Mouse (Mus musculus) intestine, postnatal 0 days (tissue): ENCODE data around the gene Mfsd12. TPM values are rescaled to one million over a fixed set of nuclear protein-coding genes. Genes with fewer than 3 reads are reported as not detected.

Experiments used
- ATAC-seq: fragments of 200-750 bp; cut with Nextera tagmentation; 2 replicates; pipeline ENCODE4 v1.8.0; 2017; ENCODE audit warnings: mild to moderate bottlenecking, moderate TSS enrichment, moderate library complexity
- H3K27ac ChIP-seq: fragments of 300-500 bp; sonication (generic); 2 replicates; pipeline ENCODE4 v1.5.1; 2014; ENCODE audit warnings: mild to moderate bottlenecking, low read depth, low read length, moderate library complexity
- H3K27me3 ChIP-seq: fragments of 300-500 bp; sonication (generic); replicated peaks from 2 replicates; pipeline ENCODE4 v1.6.1; 2014; ENCODE audit warnings: low read length, mixed read lengths; ENCODE audit not compliant: control insufficient read depth, insufficient read depth
- H3K36me3 ChIP-seq: fragments of 300-500 bp; sonication (generic); 2 replicates; pipeline ENCODE4 v1.6.1; 2014; ENCODE audit warnings: mild to moderate bottlenecking, moderate library complexity; ENCODE audit not compliant: control insufficient read depth, insufficient read depth
- H3K4me1 ChIP-seq: fragments of 300-500 bp; sonication (generic); replicated peaks from 2 replicates; pipeline ENCODE4 v1.6.1; 2014; ENCODE audit warnings: antibody characterized with exemption, low read length, mixed read lengths; ENCODE audit not compliant: control insufficient read depth, insufficient read depth
- H3K4me2 ChIP-seq: fragments of 300-500 bp; sonication (generic); replicated peaks from 2 replicates; pipeline ENCODE4 v1.6.1; 2014; ENCODE audit warnings: low read depth, mild to moderate bottlenecking, moderate library complexity
- H3K4me3 ChIP-seq: fragments of 300-500 bp; sonication (generic); 2 replicates; pipeline ENCODE4 v1.5.1; 2014; ENCODE audit warnings: low read depth, low read length
- H3K9ac ChIP-seq: fragments of 300-500 bp; sonication (generic); 2 replicates; pipeline ENCODE4 v1.6.1; 2014; ENCODE audit warnings: mild to moderate bottlenecking, low read depth, low read length
- H3K9me3 ChIP-seq: fragments of 300-500 bp; sonication (generic); 2 replicates; pipeline ENCODE4 v1.6.1; 2016; ENCODE audit warnings: mixed run types; ENCODE audit not compliant: control insufficient read depth
- CTCF ChIP-seq: sonication (generic); IDR thresholded peaks from 2 replicates; pipeline ENCODE4 v1.5.1; 2016; ENCODE audit warnings: low read depth, mild to moderate bottlenecking, control low read depth, antibody characterized with exemption, moderate library complexity
- WGBS: fragments of 180-500 bp; shearing (Covaris S2); extraction: QIAGEN DNeasy Blood & Tissue Kit; methylation state at CpG from one replicate; pipeline ENCODE4 v1.1.7; 2014; 5-methylcytosine and 5-hydroxymethylcytosine counted together
- polyA plus RNA-seq: library from polyadenylated mRNA; unstranded; fragments of >200 nt; fragmentation: Nextera tagmentation; extraction: Ambion mirVana; gene quantifications from 2 replicates; pipeline ENCODE4 v1.2.1, GENCODE M21; 2015

Gene Mfsd12
- polyA plus RNA-seq, 1 experiment from 2014 or later = 29.6 TPM

GRCm38 (mm10) chr10:81383802-81384604 lies 26.7 kb downstream of the Mfsd12 start, which contains the start of the genes Dohh and Gm48551:
Dohh (plus strand) TSS chr10:81384428.
Gm48551 (plus strand) TSS chr10:81384466.
- Histone ChIP-seq H3K9me3 (no peaks in the 10 kb centered on the region), H3K4me2 (peak within 1 kb of the TSS; percentile 76), H3K9ac (peak within 1 kb of the TSS; percentile 76), H3K27ac (peak within 1 kb of the TSS; percentile 82), H3K4me3 (peak within 1 kb of the TSS; percentile 81), H3K27me3 (no peaks in the 10 kb centered on the region), H3K4me1 (0 out of 2 replicates have a peak, but pooled peaks cover 3% of the 10 kb centered on the region), H3K36me3 (peaks cover 30% of the 10 kb centered on the region)
- ATAC-seq = peak; percentile 90
- peak; percentile 12; the same call in 1 of the 2 replicates for TF ChIP-seq CTCF
- WGBS = 3% methylated on average over 51 of the region's 54 CpGs

- Histone ChIP-seq H3K4me2 (peak overlapping the region; percentile 76), H3K4me1 (0 out of 2 replicates have a peak, but pooled peaks cover 3% of the 10 kb centered on the region), H3K9me3 (no peaks in the 10 kb centered on the region), H3K27me3 (no peaks in the 10 kb centered on the region), H3K9ac (peak overlapping the region; percentile 76), H3K27ac (peak overlapping the region; percentile 82), H3K36me3 (peaks cover 30% of the 10 kb centered on the region), H3K4me3 (peak overlapping the region; percentile 81)
- 0% methylated on average over 19 of the region's 19 CpGs for WGBS
- TF ChIP-seq CTCF = peak; percentile 1; the same call in 1 of the 2 replicates
- peak; percentile 12; the same call in 1 of the 2 replicates for ATAC-seq
Observed at GRCm38 (mm10) chr10:81384605-81384982, 27.3 kb downstream of the Mfsd12 start.

- WGBS = 61% methylated on average over 22 of the region's 22 CpGs
- H3K27me3 ChIP-seq = no peaks in the 10 kb centered on the region
- H3K4me3 ChIP-seq = peak overlapping the region; percentile 81; the same call in 1 of the 2 replicates
- H3K4me2 ChIP-seq = peak overlapping the region; percentile 76
- no peaks in the 10 kb centered on the region for H3K9me3 ChIP-seq
- 0 out of 2 replicates have a peak, but pooled peaks cover 3% of the 10 kb centered on the region for H3K4me1 ChIP-seq
- ATAC-seq = no peak
- peaks cover 30% of the 10 kb centered on the region for H3K36me3 ChIP-seq
- no peak overlapping the region for H3K27ac ChIP-seq
- no peak for TF ChIP-seq CTCF
- peak overlapping the region; percentile 76; the same call in 1 of the 2 replicates for H3K9ac ChIP-seq
Observed at GRCm38 (mm10) chr10:81385603-81386306, 28.5 kb downstream of the Mfsd12 start.

DNA sequence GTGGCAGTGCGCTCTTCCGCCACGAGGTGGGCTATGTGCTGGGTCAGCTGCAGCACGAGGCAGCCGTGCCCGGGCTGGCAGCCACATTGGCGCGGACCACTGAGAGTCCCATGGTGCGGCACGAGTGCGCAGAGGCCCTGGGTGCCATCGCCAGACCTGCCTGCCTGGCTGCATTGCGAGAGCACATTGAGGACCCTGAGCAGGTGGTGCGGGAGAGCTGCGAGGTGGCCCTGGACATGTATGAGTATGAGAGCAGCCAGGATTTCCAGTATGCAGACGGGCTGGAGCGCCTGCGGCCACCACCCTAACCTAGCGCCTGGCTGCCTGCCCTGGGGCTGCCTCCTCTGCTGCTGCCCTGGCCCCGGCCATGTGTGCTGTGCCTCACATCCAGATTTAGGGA lies 30.4 kb downstream of the Mfsd12 start:
- no peak overlapping the region for H3K9ac ChIP-seq
- peaks cover 34% of the 10 kb centered on the region for H3K36me3 ChIP-seq
- no peaks in the 10 kb centered on the region for H3K27me3 ChIP-seq
- H3K4me3 ChIP-seq = no peak overlapping the region
- ATAC-seq = no peak
- H3K4me1 ChIP-seq = peaks cover 3% of the 10 kb centered on the region; the same call in 1 of the 2 replicates
- no peak for TF ChIP-seq CTCF
- 0 out of 2 replicates have a peak overlapping the region, but pooled peaks have one; percentile 4 for H3K27ac ChIP-seq
- H3K4me2 ChIP-seq = no peak overlapping the region
- 93% methylated on average over 20 of the region's 20 CpGs for WGBS
- no peaks in the 10 kb centered on the region for H3K9me3 ChIP-seq

- no peaks in the 10 kb centered on the region for H3K27me3 ChIP-seq
- TF ChIP-seq CTCF = no peak
- no peaks in the 10 kb centered on the region for H3K9me3 ChIP-seq
- H3K9ac ChIP-seq = no peak within 1 kb of the TSS; the same call in 1 of the 2 replicates
- peaks cover 3% of the 10 kb centered on the region; the same call in 1 of the 2 replicates for H3K4me1 ChIP-seq
- no peak within 1 kb of the TSS for H3K4me3 ChIP-seq
- peaks cover 34% of the 10 kb centered on the region for H3K36me3 ChIP-seq
- 47% methylated on average over 5 of the region's 5 CpGs for WGBS
- no peak for ATAC-seq
- H3K4me2 ChIP-seq = no peak within 1 kb of the TSS
- H3K27ac ChIP-seq = no peak within 1 kb of the TSS
Observed at GRCm38 (mm10) chr10:81388505-81389055, 31.3 kb downstream of the Mfsd12 start, which contains the start of gene Gm48552. Gm48552 (plus strand) TSS chr10:81389005.
